Mouse (Mus musculus): ENCODE data around the gene Dlx4.

Dlx4 gene

DNA sequence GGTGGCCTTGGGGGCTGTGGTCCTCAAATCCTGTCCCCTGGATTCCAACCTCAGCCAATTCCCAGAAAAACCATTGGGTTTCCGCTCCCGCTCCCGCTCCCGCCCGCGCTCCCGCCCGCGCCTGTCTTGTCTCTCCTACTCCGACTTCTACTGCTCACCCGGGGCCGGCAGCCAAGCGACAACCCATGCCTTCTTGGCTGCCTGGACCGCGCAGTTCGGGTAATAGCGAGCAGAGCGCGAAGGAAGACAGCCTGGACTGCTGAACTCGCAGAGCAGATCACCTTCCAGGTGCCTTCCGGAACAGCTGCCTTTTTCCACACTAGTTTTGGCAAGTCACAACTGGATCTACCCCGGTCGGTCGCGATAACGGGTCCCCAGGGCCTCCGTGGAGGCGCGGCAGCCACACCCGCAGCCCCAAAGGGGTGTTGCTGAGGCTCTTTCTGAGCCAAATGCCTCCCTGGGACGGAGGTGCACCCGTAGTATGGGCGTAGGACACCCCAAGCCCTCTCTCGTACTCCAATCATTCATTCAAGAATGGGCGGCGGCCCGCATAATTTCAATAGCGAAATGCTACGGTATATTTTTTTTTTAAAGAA is 3.0 kb downstream of the Dlx4 start:
- no peak for DNase-seq (ENCODE audit: low read depth, low spot score)

DNA sequence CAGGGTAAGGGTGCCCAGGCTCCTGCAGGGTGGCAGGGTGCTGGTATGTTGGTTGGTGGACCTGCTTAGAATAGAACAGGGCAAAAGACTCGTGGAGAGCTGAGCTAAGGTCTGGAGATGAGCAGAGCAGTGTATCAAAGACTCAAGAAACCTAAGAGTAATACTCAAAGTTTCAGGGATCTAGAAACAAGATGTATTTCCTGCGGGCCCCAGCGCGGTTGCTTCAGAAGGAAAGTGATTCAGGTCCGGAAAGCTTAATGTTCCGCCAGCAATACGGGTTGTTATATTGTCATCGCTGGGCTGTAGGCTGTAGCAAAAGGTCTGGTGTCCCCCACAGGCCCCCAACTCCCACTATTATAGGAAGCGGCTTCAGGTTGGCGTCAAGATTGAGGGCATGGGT is 3.8 kb downstream of the Dlx4 start:
- DNase-seq (ENCODE audit: low read depth, low spot score) = no peak

DNA sequence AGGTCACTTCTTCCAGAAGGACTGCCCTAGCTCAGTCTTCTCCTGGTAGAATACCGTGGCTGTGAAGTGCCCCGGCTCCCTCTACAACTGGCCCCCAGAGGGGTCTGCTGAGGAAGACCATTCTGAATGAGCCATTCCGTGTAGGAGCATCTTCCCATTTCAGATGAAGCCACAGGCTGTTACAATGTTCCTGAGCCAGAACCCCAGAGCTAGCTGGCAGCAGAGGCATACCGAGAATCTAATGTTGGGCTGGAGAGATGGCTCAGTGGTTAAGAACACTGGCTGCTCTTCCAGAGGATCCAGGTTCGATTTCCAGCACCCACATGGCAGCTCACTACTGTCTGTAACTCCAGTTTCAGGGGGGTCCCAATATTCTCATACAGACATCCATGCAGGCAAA is 6.2 kb downstream of the Dlx4 start:
- no peak for DNase-seq (ENCODE audit: low read depth, low spot score)

DNA sequence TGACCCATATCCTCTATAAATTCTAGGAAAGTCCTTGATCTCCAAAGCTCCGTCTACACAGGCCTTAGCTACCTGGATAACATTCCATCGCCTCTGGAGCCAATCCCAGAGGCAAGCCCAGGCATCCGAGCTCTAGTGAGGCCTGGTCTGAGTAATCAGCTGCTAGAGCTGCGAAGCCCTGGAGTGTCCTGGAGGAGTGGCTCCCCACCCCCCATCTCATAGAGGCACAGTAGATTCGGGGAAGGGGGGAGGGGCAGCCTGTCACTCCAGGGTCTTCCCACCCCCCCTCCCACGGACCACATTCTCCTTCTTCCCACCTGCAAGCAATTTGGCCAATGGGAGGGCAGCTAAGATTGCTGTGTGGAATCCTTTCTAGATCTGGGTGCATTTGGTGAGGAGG is 8.8 kb downstream of the Dlx4 start:
- no peak for DNase-seq (ENCODE audit: low read depth, low spot score)

DNA sequence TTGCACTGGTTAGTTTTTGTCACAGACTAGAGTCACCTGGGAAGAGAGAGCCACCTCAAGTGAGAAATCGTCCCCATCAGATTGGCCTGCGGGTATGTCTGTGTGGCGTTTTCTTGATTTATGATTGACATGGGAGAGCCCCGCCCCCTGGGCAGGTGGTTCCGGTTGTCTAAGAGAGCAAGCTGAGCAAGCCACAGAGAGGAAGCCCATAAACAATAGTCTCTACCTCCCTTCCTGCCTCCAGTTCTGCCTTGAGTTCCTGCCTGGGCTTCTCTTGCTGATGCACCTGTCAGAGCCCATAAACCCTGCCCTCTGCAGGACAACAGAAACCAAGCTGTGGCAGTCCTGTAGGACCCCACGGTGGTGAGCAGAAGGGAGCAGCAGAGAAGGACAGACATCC is 12.7 kb downstream of the Dlx4 start:
- no peak for DNase-seq (ENCODE audit: low read depth, low spot score)

DNA sequence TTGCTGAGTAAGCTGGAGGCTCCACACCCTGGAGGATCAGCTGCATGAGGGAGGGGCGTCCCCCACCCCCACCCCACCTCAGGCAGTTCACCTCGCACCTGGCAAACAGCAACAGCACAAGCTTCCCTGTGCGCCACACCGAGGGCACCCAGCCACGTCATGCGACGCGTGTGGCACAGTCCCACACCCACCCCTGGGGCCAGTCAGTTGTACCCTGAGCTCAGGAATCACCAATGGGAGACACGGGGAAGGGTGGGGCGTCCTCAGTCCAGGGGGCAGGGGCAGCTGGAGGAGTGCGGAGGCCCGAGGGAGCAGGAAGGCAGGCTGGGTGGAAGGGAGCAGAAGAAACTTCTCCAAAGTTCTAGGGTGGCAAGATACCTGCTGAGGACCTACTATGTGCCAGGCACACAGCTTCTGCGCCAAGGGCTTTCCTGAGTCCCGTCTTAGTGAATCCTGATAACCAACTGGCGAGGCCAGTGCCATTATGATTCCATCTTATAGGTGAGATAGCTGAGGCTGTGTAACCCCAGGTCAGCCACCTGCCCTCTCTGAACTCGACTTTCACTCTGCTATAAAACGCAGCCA is 15.3 kb downstream of the Dlx4 start:
- no peak for DNase-seq (ENCODE audit: low read depth, low spot score)

DNA sequence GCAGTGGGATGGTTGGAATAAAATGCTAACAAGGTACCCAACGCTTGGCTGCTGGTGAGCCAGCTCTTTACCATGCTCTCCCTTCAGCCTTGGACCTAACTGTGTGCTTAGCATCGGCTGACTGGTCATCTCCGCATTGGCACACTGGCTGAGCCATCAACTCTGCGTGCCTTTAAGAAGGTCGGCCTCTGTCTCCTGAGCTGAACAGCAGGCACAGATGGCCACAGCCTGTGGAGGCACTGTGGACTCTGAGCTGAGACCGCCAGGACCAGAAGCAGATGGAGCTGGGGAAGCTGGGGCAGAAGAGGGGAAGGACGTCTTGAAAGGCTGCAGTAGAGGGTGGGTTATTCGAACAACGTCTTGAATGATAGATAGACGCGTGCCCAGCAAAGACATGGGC is 17.7 kb downstream of the Dlx4 start:
- no peak for DNase-seq (ENCODE audit: low read depth, low spot score)

DNA sequence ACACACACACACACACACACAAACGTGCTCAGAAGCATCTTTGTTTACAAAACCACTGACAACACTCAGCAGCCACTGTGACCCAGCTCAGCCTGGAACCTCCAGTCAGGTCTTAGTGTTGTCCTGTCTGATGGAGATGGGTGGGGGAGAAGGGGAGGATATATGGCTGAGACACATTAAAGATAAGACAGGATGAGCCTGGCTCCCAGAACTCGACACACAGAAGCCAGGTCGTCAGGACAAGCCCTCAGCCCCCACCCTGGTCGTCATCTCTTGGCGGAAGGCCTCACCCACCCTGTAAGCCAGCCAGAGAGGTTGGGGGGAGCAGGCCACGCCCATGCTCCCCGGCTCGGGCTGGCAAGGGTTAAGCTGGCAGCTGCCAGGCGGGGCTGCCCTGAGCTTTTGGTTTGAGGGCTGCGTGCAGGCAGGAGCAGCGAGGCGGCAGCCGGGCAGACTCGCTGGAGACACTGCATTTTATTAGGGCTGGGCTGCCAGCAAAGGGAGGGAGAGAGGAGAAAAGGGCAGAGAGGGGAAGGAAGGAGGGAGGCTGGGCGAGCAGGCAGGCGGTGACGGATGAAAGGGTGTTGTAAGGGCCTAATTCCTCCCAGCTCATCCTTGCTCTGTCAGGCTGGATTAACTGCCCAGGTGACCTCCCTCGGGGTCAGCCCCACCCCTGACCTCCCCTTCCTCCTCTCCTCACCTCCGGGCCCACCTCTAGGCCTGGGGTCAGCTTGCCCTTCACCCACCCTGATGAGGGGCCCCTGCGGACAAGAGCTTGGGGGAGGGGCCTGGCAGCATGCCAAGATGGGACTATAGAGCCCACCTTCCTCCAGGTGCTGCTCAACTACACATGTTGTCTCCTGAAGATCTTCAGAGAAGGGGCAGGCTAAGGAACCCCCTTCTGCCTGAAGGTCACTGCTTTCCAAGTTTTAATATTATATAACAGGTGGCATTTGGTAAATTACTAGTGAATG is 19.5 kb downstream of the Dlx4 start:
- DNase-seq (ENCODE audit: low read depth, low spot score) = no peak

DNA sequence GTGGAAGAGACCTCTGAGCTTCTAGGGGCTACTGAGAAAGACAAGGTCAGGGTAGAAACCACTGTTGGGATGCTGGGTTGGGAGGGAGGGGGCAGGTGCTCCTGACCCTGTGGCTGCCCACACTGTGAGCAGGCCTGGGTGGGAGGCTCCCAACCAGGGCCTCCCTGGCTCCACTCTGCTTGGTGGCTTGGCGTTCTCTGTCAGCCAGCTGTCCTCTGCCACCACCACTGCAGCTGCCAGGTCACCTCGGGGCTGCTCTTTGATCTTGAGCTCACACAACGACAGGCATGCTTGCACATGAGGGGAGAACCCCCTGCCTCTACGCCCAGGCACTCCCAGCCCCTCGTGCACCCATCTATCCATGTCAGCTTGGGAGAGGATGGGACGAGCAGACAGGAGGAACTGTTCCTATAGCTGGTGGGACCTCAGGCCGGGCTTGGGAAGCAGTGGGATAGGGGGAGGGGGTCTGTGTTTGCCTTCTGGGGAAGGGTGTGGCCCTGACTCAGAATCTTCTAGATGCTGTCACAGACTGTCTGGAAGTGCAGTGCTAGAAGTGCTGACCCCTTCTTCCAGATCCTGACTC is 20.6 kb downstream of the Dlx4 start:
- DNase-seq (ENCODE audit: low read depth, low spot score) = no peak

DNA sequence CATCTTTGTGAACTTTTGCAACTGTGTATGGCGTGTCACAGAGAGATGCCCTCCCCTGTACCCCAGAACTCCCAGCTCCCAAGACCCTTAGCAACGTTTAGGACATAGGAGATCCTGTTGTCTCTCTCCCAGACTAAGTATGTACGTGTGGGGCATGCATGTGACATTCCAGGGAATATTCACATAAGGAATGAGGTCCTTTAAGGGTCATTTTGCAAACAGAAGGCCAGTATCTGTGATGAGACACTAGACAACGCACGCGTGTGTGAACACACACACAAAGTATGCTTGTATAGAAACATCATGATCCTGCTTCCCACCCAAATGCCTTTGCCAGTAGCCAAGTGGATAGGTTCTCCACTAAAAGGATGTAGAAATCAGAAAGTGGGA is 24.0 kb downstream of the Dlx4 start:
- no peak for DNase-seq (ENCODE audit: low read depth, low spot score)

DNA sequence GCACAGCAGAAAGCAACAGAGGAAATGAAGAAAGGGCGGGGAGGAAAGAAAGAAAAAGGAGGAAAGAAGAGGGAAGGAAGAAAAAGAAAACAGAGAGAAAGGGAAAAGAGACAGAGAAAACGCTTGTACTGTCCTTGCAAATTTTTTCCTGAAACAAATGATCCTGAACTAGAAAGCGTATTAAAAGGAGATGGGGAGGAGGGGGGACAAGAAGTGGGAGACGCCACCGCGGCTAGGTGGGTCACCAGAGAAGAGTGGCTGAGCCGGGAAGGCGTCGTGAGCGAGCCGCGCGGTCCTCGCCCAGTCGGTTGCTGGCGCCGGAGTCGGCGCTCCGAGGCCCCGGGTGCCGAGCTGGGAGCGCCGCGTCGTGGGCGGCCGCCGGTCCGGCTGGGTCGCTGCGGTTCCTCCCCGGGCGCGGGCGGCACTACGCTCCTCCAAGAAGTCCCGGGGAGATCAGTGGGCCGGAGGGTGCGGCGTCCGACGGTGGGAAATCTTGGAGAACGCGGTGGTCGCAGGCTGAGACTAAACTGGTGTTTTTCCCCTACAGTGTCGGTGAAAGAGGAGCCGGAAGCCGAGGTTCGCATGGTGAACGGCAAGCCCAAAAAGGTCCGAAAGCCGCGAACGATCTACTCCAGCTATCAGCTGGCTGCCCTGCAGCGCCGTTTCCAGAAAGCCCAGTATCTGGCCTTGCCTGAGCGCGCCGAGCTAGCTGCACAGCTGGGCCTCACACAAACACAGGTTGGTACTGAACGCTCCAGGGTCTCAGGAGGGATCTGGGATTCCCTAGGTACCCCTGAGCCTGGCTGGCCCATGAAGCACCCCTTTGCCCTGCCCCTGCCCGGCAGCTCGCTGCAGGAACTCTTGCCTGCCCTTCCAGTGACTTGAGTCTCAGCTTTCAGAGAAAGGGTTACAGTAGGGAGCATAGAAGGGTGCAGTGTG is 24.6 kb downstream of the Dlx4 start:
- DNase-seq (ENCODE audit: low read depth, low spot score) = no peak

DNA sequence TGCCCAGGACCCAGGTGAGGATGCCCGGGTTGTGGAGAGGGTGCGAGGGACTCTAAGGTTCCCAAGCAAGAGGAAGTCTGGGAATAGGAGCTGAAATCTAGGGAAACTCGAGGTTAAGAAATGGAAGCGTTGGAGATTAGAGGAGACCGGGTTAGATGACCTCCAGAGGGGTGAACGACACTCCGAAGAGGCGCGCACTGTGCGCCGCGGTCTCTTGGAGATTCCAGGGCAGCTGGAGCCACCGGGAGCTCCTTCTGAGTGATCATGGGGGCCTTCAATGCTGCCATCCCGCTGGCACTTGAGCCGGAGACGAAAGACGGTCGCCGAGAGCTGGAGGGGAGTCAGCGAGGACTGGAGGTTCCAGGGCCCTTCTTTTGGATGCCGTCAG is 25.4 kb downstream of the Dlx4 start:
- DNase-seq (ENCODE audit: low read depth, low spot score) = no peak

DNA sequence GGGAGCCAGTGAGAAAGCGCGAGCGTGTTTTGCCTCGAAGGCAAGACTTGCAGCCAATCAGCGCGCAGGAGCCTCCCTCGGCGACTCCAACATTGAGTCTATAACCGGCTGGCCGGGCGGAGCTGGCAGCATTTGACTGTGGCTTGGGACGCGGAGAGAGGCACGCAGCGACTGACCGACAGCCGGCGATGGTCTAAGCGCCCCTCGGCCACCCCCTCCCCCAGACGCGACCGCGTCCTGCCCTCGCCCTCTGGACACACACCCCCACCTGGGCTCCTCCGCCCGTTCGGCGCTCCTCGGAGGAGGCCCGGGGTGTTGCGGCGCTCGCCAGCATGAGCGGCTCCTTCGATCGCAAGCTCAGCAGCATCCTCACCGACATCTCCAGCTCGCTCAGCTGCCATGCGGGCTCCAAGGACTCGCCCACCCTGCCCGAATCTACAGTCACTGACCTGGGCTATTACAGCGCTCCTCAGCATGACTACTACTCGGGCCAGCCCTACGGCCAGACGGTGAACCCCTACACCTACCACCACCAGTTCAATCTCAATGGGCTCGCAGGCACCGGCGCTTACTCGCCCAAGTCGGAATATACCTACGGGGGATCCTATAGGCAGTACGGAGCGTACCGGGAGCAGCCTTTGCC is 26.0 kb downstream of the Dlx4 start, which contains the start of gene Dlx3:
Gene Dlx3 (plus strand): TSS at position 130 of the 643 bp plus-strand sequence.
- DNase-seq (ENCODE audit: low read depth, low spot score) = no peak

DNA sequence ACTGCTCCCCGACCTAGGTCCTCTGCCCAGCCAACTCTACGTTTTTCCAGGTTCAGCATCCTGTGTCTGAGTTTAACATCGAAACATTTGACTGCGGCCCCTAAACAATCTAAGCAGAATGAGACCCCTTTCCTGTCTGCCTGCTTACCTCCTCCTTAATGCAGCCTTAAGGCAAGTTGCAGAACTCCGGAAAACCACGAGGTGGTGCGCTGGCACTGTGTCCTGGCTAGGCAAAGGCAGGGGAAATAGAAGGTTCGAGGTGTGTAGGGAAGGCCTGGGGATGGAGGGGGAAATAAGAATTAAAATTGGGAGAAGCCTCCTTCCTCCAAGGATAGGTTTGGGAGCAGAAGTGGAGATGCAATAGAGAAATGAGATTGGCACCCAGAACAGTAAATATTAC is 27.6 kb downstream of the Dlx4 start:
- DNase-seq (ENCODE audit: low read depth, low spot score) = no peak

DNA sequence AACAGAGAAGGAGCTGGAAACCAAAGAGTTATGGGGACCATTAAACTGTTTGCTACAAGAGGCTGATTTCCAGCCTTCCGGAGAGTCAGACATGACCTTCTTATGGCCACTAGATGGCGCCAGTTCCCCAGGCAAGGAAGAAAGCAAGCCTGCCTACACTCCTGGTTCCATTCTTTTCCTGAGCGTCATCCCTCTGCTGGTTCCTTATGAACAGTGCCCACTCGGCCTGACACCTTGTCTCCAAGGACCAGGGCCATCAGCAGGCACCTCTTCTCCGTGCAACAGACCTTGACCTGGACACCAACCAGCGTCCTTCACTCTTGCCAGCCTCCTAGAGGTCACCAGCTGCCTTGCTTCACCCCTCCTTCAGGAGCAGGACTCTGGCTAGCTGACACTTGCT is 29.0 kb downstream of the Dlx4 start:
- DNase-seq (ENCODE audit: low read depth, low spot score) = peak; percentile 82

DNA sequence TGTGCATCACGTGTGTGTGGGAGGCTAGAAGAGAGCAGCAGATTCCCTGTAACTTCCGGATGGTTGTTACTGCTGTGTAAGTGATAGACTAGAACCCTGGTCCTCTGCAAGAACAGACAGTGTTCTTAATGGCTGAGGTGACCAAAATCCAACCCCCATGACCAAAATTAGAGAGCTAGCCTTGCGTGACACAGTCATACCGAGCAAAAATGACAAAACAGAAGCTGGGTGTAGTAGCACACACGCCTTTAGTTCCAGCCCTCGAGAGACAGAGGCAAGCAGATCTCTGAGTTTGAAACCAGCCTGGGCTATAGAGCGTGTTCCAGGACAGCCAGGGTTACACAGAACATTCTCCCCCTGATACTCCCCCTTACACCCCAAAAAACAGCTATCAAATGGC is 36.0 kb downstream of the Dlx4 start:
- no peak for DNase-seq (ENCODE audit: low read depth, low spot score)

DNA sequence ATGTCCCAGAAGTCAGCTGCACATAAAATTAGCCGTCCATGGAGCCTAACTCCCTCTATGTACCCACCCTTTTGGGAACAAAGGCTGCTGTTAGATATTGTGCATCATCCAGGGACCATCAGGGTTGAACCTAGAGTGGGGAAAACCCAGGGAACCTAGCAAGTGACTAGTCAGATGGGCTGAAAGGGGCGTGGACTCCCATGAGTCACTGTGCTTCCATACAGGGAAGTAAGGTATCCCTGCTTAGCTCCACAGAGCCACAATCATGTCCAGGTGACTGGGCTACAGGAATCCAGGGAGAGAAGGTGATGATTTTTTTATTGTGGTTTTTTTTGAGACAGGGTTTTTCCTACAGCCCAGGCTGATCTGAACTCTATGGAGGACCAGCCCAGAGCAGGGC is 37.1 kb downstream of the Dlx4 start:
- DNase-seq (ENCODE audit: low read depth, low spot score) = no peak

DNA sequence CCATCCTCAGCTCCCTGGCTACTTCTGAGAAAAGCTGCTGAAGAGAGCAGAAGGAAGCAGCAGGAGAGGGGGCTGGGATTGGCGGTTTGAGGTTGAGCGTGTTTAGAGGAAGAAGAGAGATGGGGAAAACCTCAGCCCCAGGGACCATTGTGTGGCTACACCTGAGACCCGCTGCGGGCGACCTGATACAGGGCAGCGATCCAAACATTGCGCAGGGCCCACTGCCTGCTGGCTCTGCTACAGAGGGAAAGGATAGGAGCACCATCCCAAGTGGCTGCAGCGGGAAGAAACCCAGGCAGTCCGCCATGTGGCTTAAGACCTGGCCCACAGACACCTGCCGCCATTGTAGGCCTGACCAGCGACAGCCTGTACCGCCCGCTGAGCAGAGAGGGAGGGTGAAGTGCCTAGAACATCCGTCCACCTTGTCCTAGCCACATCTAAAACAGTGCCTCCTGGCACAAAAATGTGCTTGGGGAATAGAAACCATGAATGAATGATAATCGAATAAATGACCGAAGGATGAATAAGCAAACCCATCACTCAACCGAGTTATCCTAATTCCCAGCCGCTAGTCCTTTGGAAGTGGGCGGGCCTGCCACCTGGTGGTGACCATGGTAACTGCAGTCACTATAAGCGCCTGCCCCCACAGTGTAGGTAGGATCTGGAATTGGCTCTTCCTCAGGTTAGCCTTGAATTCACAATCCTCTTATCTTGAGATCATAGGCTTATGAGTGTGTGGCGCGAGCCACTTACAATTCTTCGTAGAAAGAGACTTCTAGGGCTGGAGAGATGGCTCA is 39.4 kb downstream of the Dlx4 start:
- DNase-seq (ENCODE audit: low read depth, low spot score) = no peak

DNA sequence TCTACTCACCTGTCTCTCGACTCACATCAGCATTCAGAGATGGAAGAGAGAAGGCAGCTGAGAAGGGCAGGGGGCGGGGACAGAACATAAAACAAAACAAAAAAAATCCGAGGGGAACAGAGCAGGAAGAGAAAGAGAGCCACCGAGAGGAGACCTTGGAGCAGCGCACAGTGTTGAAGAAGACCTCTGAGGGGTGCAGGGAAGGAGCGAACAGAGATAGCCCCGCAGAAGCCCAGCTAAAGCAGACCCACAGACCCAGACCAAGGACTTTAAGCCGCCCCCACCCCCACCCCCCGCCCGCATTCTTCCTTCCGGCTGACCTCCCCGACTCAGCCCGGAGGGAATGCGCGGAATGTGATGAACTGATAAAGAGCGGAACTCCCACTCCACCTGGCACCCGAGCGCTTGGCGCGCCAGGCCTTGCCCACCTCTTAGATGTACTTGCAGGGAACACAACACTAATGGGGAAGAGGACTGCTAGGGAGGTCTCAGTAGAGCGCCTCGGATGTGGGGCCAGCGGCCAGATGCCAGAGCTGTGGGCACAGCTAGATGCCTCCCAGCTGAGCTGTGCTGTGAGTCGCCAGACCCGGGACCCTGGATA is 40.7 kb downstream of the Dlx4 start:
- DNase-seq (ENCODE audit: low read depth, low spot score) = no peak

DNA sequence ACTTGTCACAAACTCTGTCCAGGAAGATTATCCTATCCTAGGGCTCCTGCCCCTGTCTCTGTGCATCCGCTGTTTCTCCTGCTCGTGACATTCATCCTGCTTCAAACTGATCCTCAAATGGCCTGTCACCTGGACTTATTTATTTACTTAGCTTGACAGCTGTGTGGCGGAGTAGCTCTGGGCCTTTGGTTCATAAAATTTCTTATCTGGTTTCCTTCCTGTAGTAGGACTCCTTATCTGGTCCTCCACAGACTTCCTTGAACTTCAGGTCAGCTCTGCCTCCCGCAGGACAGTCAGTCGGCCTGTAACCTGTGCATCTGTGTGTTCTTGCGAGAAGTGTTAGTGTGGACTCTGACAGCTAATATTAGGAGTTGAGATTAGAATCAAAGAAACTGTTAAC is 41.8 kb downstream of the Dlx4 start:
- DNase-seq (ENCODE audit: low read depth, low spot score) = no peak

All from embryo, embryonic 11.5 days (tissue).